Mouse (Mus musculus): ENCODE measurements around the gene Ttc37.

Ttc37 gene

DNA sequence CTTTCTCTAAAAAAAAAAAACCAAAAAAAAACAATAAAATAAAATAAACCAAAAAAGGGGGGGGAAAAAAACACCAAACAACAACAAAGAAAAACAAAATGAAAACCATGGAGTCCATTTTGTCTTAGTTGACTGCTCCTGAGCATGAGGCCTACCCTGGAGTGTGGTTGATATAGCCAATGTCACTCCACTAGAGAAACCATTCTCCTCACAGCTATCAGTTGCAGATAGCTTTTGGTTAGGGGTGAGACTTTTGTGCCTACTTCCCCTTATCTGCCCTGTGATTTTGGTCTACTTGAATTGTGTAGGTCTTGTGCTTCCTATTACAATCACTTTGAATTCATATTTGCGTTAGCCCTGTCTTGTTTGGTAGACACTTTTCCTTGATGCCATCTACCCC lies 59.0 kb downstream of the Ttc37 start:
- DNase-seq (ENCODE audit: low spot score) = no peak

GRCm38 (mm10) chr13:76160587-76160986 lies 62.1 kb downstream of the Ttc37 start:
- DNase-seq (ENCODE audit: low spot score) = no peak

- DNase-seq (ENCODE audit: low spot score) = no peak
Measured at GRCm38 (mm10) chr13:76174297-76174696, 75.8 kb downstream of the Ttc37 start.

- no peak for DNase-seq (ENCODE audit: low spot score)
Measured at GRCm38 (mm10) chr13:76178700-76179099, 80.2 kb downstream of the Ttc37 start.

DNA sequence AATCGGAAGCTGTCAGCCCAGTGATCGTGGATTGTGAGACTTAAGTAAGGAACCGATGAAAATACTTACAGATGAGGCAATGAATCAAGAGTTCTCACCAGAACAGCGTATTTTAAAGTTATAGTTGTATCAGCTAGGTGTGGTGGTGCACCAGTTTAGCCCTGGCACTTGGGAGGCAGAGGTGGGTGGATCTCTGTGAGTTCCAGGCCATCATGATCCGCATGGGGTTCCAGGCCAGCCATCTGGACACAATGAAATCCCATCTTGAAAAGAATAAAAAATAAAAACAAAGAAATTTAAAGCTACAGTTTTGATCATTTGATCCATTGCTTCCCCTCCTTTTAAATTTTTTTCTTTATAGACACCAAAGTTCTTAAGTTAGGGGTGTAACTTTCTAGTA lies 89.1 kb downstream of the Ttc37 start:
- no peak for DNase-seq (ENCODE audit: low spot score)

- no peak for DNase-seq (ENCODE audit: low spot score)
Measured at GRCm38 (mm10) chr13:76189190-76189589, 90.7 kb downstream of the Ttc37 start.

- DNase-seq (ENCODE audit: low spot score) = no peak
Measured at GRCm38 (mm10) chr13:76190273-76190672, 91.7 kb downstream of the Ttc37 start.

DNA sequence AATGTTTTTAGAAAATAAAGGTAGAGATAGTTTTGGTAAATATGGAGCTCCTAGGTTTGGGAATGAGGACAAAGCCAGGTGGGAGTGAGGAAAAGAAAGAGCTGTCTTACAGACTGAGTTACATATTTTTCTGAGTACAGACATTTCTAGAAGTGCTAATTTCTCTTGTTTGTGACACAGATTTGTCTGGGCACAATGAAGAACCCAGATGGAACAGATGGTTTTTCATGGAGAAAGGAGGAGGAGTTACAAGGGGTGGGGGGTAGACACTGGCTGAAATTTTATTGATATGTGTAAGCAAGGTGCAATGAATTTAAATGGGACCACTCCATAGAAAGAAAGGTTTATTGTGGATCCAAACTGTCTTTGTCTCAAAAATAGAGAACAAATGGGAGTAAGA lies 96.4 kb downstream of the Ttc37 start:
- no peak for DNase-seq (ENCODE audit: low spot score)

DNA sequence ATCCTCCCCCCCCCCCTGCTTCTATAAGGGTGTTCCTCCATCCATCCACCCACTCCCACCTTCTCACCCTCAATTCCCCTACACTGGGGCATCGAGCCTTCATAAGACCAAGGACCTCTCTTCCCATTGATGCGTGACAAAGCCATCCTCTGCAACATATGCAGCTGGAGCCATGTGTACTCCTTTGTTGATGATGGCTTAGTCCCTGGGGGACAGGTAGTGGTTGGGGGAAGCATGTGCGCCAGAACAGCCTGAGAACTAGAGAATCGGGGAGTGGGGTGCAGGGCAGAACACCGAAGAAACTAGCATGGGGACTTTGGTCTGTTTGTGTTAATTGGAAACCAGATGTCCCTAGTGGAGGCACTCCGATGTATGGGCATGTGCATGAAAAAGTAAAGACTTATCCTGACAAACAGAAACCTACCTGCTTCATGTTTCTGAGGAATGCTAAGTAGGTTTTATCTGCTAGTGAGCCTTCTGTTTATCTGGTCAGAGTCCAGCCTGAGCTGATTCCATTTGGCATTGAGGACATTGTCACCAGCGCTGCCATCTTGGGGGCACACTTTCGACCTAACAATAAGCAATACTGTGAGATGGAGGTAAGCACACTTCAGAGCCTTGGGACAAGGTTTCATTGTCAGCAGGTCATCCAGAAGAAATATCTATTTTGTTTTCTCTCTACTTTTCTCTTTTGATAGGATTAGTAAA lies 97.1 kb downstream of the Ttc37 start:
- no peak for DNase-seq (ENCODE audit: low spot score)

DNA sequence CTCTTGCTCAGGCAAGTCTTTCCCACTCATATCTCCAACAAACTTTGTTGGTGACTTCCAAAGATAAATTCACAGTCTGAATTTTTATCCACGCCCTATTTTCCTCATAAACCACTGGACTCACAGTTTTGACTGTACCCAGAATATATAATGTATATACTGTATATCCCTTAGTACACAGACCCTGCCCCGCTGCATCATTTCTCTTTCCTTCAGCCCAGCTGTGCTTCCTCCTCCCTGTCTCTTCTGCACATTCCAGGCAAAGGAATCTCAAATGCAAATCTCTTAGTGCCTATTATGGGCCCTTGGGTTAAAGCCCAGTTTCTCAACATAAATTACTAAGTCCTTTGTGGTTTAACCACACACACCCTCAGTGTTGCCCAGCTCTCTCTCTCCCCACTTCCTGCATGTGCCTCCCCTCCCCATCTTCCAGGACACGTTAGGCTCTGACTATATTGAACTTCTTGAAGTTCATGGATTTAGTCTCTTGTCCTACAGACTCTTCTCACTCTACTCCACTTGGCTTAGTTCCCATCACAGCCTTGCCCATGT lies 98.8 kb downstream of the Ttc37 start:
- DNase-seq (ENCODE audit: low spot score) = no peak

DNA sequence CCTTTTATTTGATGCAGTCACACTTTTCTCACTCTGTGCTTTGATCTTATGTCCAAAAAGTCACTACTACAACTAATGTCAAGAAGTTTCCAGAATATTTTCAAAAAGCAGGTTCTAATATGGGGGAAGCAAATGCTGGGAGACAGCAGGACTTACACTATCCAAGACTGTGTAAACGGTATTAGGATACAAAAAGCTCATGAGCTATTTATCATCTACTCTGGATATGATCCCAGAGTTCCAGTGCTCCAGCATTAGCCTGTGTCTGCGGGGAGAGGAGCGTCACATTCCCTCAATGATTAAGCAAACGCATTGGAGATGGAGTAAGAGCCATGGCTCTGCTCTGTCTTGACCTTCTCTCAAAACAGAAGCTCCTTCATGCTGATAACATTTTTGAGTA lies 101.4 kb downstream of the Ttc37 start:
- DNase-seq (ENCODE audit: low spot score) = no peak

GRCm38 (mm10) chr13:76214928-76215327 lies 116.4 kb downstream of the Ttc37 start:
- no peak for DNase-seq (ENCODE audit: low spot score)

- DNase-seq (ENCODE audit: low spot score) = peak; percentile 55
Measured at GRCm38 (mm10) chr13:76215397-76215796, 116.9 kb downstream of the Ttc37 start.

Measured in embryo, embryonic 10.5 days (tissue).